Mouse (Mus musculus) CH12.LX (cell line): ENCODE results near the gene Macrod2. TPM values are rescaled to one million over a fixed set of nuclear protein-coding genes. Genes with fewer than 3 reads are reported as not detected.

ENCODE experiments used
- DNase-seq: peaks from one replicate; pipeline ENCODE4 v3.0.0-alpha.2; 2013; ENCODE audit errors: extremely low read depth
- H3K27ac ChIP-seq: 2 replicates; pipeline ENCODE4 v1.5.1; 2012; ENCODE audit warnings: low read depth, mild to moderate bottlenecking, control low read depth, moderate library complexity; ENCODE audit not compliant: insufficient read depth
- H3K27me3 ChIP-seq: replicated peaks from 2 replicates; pipeline ENCODE3; 2012; ENCODE audit warnings: inconsistent platforms
- H3K36me3 ChIP-seq, 2 experiments: replicated peaks in 1 of 2; 2 replicates each; pipeline versions ENCODE3 to v1.6.1; 2012; ENCODE audit warnings: inconsistent platforms in 1 of 2, low read length in 1 of 2, mild to moderate bottlenecking in 1 of 2, mixed read lengths in 1 of 2, moderate library complexity in 1 of 2; ENCODE audit not compliant: control insufficient read depth in 1 of 2, insufficient read depth in 1 of 2
- H3K4me1 ChIP-seq, 2 experiments: 2 replicates each; pipeline ENCODE4 v1.6.1; 2012; ENCODE audit warnings: inconsistent platforms in 1 of 2, moderate library complexity in 1 of 2; ENCODE audit not compliant: insufficient read depth in 2 of 2, control insufficient read depth in 1 of 2
- H3K4me2 ChIP-seq: 2 replicates; pipeline ENCODE4 v1.6.1; 2012; ENCODE audit warnings: low read depth, mild to moderate bottlenecking, control low read depth; ENCODE audit not compliant: poor library complexity, insufficient read depth, severe bottlenecking
- H3K4me3 ChIP-seq, 3 experiments: fragments of 150-350 bp in 1 of 3; sonication (generic) in 1 of 3; replicated peaks in 1 of 3; 2 replicates each; pipeline versions ENCODE3 to v1.5.1; 2011 to 2012; ENCODE audit warnings: low read depth in 2 of 3, low read length in 2 of 3, mild to moderate bottlenecking in 2 of 3, moderate library complexity in 2 of 3, control low read depth in 1 of 3, improper control_type of control experiment in 1 of 3, inconsistent platforms in 1 of 3, mixed read lengths in 1 of 3; ENCODE audit not compliant: poor library complexity in 1 of 3
- H3K79me2 ChIP-seq: replicated peaks from 2 replicates; pipeline ENCODE4 v1.6.1; 2012; ENCODE audit warnings: mild to moderate bottlenecking, moderate library complexity; ENCODE audit not compliant: control insufficient read depth, poor library complexity, insufficient read depth, severe bottlenecking; ENCODE audit errors: extremely low read depth
- H3K9ac ChIP-seq: 2 replicates; pipeline ENCODE4 v1.6.1; 2012; ENCODE audit warnings: low read depth, mild to moderate bottlenecking, control low read depth, moderate library complexity; ENCODE audit not compliant: insufficient read depth
- H3K9me3 ChIP-seq: replicated peaks from 2 replicates; pipeline ENCODE3; 2012; ENCODE audit warnings: low read length, inconsistent platforms, mixed read lengths
- CHD2 ChIP-seq: IDR thresholded peaks from 2 replicates; pipeline ENCODE4 v1.6.1; 2011; ENCODE audit warnings: low read length, improper control_type of control experiment
- EP300 ChIP-seq: IDR thresholded peaks from 2 replicates; pipeline ENCODE4 v1.6.1; 2011; ENCODE audit warnings: low read length, improper control_type of control experiment
- GABPA ChIP-seq: IDR thresholded peaks from 2 replicates; pipeline ENCODE4 v1.6.1; 2012; ENCODE audit warnings: low read depth, low read length, improper control_type of control experiment, inconsistent platforms; ENCODE audit not compliant: insufficient replicate concordance
- IRF4 ChIP-seq: IDR thresholded peaks from 2 replicates; pipeline ENCODE4 v1.6.1; 2014; ENCODE audit warnings: low read depth, mild to moderate bottlenecking, inconsistent platforms, low read length, improper control_type of control experiment
- JUN ChIP-seq: IDR thresholded peaks from 2 replicates; pipeline ENCODE4 v1.6.1; 2011; ENCODE audit warnings: low read depth, mild to moderate bottlenecking, low read length, improper control_type of control experiment, moderate library complexity; ENCODE audit not compliant: insufficient read depth
- MEF2A ChIP-seq: IDR thresholded peaks from 2 replicates; pipeline ENCODE4 v1.6.1; 2014; ENCODE audit warnings: low read depth, mild to moderate bottlenecking, inconsistent platforms, low read length, improper control_type of control experiment, borderline replicate concordance
- NRF1 ChIP-seq: IDR thresholded peaks from 2 replicates; pipeline ENCODE4 v1.6.1; 2014; ENCODE audit warnings: low read depth, mild to moderate bottlenecking, inconsistent platforms, low read length, improper control_type of control experiment, moderate library complexity
- POLR2A ChIP-seq: IDR thresholded peaks from 2 replicates; pipeline ENCODE4 v1.6.1; 2011; ENCODE audit warnings: low read depth, mild to moderate bottlenecking, improper control_type of control experiment, low read length
- RAD21 ChIP-seq: IDR thresholded peaks from 2 replicates; pipeline ENCODE4 v1.6.1; 2011; ENCODE audit warnings: low read depth, mild to moderate bottlenecking, low read length, improper control_type of control experiment, moderate library complexity
- SIN3A ChIP-seq: IDR thresholded peaks from 2 replicates; pipeline ENCODE4 v1.6.1; 2012; ENCODE audit warnings: low read length, improper control_type of control experiment, inconsistent platforms
- TBP ChIP-seq: conservative IDR thresholded peaks from 2 replicates; pipeline ENCODE4 v1.6.1; 2011; ENCODE audit warnings: low read depth, low read length, improper control_type of control experiment
- USF1 ChIP-seq: IDR thresholded peaks from 2 replicates; pipeline ENCODE4 v1.6.1; 2014; ENCODE audit warnings: low read depth, mild to moderate bottlenecking, inconsistent platforms, low read length, improper control_type of control experiment
- USF2 ChIP-seq: conservative IDR thresholded peaks from 2 replicates; pipeline ENCODE4 v1.6.1; 2011; ENCODE audit warnings: low read depth, low read length, improper control_type of control experiment
- ZC3H11A ChIP-seq: IDR thresholded peaks from 2 replicates; pipeline ENCODE4 v1.6.1; 2012; ENCODE audit warnings: low read depth, mild to moderate bottlenecking, inconsistent platforms, low read length, improper control_type of control experiment
- dilution Hi-C: fragments of 300-500 bp; cut with MboI; formaldehyde crosslinking; loops from 2 replicates; pipeline ENCODE4 v1.14.3; 2020; ENCODE audit warnings: low sequenced_read_pairs; ENCODE audit not compliant: extremely low pct_unique_long_range_greater_than_20kb, extremely low pct_ligation_motif_present
- in situ Hi-C: fragments of 300-500 bp; cut with MboI; formaldehyde crosslinking; loops from 3 replicates; pipeline ENCODE4 v1.14.3; 2019; ENCODE audit warnings: low sequenced_read_pairs, low pct_ligation_motif_present, low pct_unique_long_range_greater_than_20kb, mixed read lengths
- polyA plus RNA-seq: library from polyadenylated mRNA; unstranded; fragments of >175 nt; gene quantifications from 2 replicates; pipeline ENCODE4 v1.2.1, GENCODE M21; 2012; ENCODE audit warnings: low read depth; ENCODE audit not compliant: insufficient read length
- total RNA-seq, 2 experiments: library from RNA; depleted of rRNA; stranded (reverse); fragments of 300-350 nt in 1 of 2; fragments of >200 nt in 1 of 2; gene quantifications; 2 replicates each; pipeline ENCODE4 v1.2.3; 2012 to 2014

The Macrod2 gene
- total and polyA plus RNA-seq, 3 experiments = not detected

GRCm38 (mm10) chr2:140896396-140897082, 501.4 kb downstream of the Macrod2 start (continued):
- TF ChIP-seq GABPA (no peak), SIN3A (no peak)

DNA sequence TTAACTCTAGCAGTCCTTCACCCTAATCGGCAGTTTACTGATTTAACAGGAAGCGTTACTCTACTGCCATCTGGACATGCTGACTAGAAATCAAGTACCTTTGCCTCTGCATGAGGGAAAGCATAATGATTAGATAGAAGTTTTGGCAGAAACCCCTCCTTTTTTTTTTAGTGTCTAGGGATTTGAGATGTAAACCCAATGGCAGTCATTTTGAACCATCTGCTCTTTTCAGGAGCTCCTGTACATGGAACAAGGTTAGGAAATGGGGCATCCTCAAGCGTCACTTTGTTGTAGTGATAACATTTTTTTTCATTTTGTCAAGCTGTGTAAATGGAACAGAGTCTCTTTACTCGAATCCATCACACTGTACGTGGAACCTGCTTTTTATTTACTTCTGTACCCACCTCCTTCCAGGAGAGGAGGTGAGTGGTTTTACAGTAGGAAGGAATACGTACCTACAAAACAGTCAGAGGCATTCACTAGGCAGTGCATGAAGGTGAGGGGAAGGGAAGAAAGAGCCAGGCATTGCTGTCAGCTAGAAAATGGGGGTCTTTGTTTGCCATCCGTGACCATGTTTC, 503.4 kb downstream of the Macrod2 start:
- Histone ChIP-seq H3K4me1 (no peaks in the 10 kb centered on the region), H3K4me3 (no peak overlapping the region), H3K79me2 (no peaks in the 10 kb centered on the region), H3K27me3 (no peaks in the 10 kb centered on the region), H3K9ac (no peak overlapping the region), H3K27ac (no peak overlapping the region), H3K4me2 (no peak overlapping the region), H3K9me3 (peaks cover 21% of the 10 kb centered on the region), H3K36me3 (no peaks in the 10 kb centered on the region)
- in situ Hi-C loops = no loop called here
- TF ChIP-seq CHD2 (no peak), NRF1 (no peak), GABPA (no peak), RAD21 (no peak), JUN (no peak), IRF4 (no peak)
- dilution Hi-C loops = no loop called here
- no peak for DNase-seq

DNA sequence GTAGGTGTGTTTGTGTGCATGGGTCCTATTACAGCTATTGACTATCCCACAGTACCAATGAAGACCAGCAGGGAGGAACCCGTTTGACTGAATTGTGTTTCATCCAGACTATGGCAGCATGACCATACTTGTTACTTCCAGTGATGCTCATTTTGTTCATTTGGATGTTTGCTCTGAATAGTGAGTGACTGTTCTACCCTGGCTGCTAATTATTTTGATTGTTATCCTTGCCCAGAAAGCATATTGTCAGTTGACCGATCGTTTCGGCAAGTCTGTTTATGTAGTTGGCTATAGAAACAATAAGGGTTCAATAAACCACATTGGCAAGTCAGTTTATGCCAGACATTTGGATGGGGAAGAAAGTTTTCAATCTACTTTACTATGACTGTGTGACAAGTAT, 510.2 kb downstream of the Macrod2 start:
- in situ Hi-C loops = no loop called here
- H3K4me2 ChIP-seq = no peak overlapping the region
- DNase-seq = no peak
- H3K9ac ChIP-seq = no peak overlapping the region
- no peak overlapping the region for H3K4me3 ChIP-seq
- TF ChIP-seq MEF2A = no peak
- no peak for TF ChIP-seq USF1
- no peak for TF ChIP-seq EP300
- TF ChIP-seq POLR2A = no peak
- no peak for TF ChIP-seq IRF4
- no peak for TF ChIP-seq TBP
- TF ChIP-seq USF2 = no peak
- TF ChIP-seq ZC3H11A = no peak
- TF ChIP-seq, all 38 proteins: peak for 0
- Histone ChIP-seq H3K27ac (no peak overlapping the region), H3K36me3 (no peaks in the 10 kb centered on the region), H3K79me2 (no peaks in the 10 kb centered on the region), H3K9me3 (peaks cover 28% of the 10 kb centered on the region), H3K27me3 (no peaks in the 10 kb centered on the region), H3K4me1 (no peaks in the 10 kb centered on the region)
- dilution Hi-C loops = no loop called here
